Mouse (Mus musculus) kidney, postnatal 10 days (tissue): ENCODE measurements around the gene Rab37.

Experiments
- DNase-seq: peaks from one replicate; pipeline ENCODE4 v3.0.0; 2021; ENCODE audit warnings: mixed read lengths

Gene Rab37

DNA sequence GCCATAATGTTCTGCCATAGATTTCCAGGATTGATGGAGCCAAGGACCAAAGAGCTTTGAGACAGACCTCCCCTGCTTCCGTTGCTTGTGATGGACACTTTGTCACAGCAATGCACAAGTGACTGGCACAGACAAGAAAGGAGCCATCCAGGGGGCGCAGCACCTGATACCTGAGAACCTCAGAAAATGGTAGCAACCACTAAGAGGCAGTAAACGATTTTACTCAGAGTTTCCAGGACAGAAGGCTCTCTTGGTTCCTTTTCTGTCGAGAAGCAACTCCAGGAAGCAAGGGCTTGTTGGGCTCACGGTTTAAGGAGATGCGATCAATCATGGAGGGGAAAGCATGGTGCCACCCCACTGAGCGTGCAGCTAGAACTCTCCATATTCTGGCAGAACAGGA is 5.0 kb upstream of the Rab37 start:
- DNase-seq = no peak

DNA sequence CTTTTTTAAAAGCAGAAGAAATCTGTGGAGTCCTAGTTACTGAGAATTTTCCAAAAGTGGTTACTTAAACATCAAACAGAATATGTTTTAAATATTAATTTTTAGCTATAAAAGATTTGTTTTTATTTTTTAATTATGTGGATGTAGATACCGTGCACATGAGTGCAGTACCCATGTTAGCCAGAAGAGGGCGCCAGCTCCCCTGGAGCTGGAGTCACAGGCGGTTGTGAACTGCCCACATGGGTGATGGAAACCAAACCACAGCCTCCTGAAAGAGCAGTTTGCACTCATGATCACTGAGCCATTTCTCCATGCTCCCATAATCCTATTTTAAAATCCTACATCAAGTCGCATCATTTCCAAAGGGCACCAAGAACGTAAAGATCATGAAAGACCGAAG is 1.4 kb upstream of the Rab37 start:
- no peak for DNase-seq

DNA sequence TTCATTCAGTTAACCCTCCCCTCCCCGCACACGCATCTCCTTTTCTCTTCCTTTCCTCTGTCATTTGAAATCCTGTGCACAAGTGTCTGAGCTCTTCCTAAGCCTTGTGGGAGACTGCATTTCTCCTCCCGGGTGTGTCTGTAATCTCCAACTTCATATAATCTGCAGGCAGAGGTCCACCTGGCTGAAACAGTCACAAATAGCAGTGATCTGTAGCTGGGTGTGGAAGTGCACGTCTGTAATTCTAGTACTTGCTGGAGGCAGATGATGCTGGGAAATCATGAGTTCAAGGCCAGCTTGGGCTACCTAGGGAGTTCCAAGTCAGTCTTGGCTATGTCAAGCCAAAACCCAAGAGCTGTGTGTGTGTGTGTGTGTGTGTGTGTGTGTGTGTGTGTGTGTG is 909 bp downstream of the Rab37 start:
- DNase-seq = no peak

DNA sequence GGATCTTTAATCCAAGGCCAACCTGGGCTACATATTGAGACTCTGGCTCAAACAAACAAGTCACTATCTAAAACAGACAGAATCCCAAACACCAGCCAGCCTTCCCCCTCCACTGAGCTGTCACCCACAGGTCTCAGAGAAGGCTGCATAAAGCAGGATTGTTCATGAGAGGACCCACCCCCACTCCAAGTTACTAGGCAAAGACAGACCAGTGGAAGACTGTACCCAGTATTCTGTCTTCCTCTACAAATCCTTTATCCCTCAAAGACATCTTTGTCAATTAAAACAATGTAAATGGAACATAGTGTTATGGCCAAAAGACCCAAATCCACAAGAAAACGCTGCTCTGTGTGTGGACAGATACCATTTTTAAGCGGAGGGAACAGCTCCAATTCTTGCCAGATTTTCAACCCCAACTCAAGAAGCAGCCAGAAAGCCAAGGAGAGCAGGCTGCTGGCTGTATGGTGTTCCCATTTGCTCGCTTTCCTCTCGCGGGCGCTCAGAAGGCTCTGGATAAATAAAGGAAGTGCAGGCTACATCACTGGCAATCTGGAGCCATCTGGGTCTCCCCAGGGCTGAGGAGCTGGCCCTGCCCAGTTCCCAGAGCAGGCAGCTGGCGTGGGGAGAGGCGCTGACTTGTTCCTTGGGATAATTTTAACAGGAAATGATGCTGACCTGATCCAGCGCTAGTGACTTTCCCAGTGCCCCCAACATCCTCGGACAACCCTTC is 7.1 kb downstream of the Rab37 start:
- peak; percentile 13 for DNase-seq

DNA sequence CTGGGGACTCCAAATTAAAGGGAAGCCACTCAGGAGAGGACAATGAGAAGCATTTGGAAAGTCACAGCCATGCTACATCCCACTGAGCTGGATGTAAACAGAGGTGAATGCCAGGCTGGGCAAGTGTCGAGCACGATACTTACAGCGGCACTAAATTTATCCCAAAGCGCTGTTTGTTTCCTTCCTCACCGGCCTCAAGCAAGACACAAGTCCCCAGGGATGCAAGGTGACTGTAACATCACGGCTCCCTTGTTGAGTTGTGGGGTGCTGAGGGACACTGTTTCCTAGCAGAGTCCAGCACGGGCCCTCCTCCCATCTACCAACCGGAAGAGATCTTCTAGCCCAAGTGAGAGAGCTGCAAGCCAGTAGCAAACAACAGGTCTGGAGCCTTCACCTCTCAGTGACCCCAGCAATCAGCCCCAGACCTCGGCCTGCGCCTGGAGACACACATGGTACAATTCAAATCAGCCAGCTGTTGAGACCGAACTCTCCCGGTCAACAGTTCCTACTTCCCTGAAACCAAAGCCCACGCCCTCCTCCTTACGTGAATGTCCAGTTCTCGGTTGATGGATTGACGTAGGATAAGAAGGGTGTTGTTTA is 8.1 kb downstream of the Rab37 start:
- no peak for DNase-seq

DNA sequence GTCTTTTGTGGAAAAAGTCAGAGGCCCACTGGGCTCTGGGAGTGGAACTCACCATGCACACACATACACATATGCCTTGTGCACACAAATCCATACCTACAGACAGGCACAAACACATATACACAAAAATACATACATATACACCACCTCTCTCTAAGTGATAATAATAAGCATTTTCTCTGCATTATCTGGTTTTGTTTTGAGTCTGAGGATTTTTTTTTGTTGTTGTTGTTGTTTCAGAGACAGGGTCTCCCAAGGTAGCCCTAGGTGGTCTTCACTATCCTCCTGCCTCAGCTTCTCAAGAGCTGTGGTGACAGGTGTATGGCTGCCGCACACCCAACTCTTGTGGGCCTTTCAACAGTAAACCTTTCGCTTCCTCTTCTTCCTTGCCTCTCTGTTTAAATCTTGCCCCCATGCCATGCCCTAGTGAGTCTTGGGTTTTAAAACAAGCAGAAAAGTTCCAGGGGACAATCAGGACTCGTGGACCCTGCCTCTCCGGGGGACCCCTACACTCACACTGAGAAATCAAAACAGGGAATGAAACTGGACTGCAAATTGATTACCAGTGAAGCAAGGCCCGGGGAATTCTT is 8.9 kb downstream of the Rab37 start:
- no peak for DNase-seq

DNA sequence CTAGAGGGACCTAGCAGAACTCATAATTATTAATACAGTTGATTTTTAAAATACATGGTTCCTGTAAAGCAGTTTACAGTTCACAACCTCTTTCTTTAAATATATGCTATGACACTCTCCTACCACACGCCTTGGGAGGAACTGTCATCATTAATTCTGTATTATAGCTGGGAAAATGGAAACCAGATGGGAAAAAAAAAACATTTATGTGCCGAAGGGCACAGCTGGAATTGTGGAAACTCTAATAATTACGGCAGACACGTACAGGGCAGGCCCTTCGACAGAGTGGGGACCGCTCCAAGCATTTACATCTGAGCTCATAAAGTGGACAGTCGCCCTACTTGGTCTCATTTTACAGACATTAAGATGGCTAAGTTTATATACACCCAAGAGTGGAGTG is 9.5 kb downstream of the Rab37 start:
- no peak for DNase-seq

DNA sequence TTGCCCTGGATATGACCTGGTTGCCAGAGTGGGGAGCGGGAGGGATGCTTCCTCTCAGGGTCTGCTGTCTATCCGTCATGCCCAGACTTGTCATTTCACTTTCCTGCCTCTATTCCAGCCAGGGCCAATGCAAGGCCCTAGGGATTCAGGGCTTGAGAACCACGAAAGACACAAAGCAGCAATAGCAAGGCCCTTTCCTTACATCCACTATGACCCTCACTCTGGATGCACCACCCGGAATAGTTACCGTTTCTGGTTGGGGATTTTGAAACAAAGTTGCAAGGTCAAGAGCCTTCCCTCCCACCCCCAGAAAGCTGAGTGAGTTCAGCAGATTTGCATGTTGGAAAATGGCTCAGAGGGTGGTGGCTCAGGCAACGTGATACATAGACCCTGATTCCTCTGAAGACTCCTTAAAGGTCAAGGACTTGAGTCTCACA is 10.4 kb downstream of the Rab37 start:
- DNase-seq = no peak

DNA sequence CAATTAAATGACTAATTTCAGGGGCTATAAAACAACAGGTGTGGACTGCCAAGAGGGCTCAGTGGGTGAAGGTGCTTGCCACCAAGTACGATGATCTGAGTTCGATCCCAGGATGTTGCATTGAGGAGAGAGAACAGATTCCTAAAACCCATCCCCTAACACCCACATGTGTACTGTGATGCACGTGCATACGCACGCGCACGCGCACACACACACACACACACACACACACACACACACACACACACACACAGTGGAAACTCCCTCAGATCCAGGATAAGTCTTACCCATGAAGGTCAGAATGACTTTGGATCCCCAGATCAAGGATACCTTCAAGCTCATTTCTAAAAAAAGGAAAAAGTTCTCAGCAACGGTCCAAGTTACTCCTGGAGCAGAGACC is 10.9 kb downstream of the Rab37 start:
- DNase-seq = no peak

DNA sequence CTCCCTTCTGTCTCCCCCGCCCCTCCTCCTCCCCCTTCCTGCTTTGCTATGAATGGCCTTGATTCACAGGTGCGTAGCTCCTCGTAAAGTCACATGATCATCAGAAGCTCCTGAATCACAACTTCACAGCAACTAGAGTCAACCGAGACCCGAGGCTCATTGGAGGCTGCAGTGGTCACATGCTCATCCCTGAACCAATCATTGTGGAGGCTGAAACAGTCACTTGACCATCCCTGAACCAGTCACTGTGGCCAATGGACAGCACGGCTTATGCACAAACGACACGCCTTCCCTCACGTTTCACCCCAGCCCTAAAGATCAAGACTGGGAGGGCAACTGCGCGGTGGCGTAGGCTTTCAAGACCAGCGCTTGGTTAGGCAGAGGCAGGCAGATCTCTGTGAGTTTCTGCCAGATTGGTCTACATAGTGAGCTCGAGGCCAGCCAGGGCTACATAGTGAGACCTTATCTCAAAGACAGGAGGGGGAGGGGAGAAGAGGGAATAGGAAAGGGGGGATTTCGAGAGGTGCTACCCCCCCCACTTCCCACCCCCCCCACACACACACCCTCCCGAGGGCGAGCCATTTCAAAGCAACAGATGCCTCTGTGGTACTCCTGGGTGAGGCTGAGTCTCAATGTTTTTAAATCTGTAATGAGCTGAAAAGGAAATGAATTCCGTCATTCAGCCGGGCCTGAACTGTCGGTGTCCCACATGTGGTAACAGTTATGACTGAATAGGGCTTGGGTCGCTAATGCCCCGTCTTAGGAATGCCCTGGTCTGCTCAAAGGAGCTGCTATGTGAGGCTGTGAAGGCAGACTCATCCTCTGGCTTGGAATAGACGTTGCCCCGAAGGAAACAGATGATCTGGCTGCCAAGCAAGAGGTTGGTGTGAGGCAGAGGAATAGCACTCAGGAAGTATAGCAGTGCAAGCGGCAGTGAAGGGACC is 12.5 kb downstream of the Rab37 start:
- no peak for DNase-seq

DNA sequence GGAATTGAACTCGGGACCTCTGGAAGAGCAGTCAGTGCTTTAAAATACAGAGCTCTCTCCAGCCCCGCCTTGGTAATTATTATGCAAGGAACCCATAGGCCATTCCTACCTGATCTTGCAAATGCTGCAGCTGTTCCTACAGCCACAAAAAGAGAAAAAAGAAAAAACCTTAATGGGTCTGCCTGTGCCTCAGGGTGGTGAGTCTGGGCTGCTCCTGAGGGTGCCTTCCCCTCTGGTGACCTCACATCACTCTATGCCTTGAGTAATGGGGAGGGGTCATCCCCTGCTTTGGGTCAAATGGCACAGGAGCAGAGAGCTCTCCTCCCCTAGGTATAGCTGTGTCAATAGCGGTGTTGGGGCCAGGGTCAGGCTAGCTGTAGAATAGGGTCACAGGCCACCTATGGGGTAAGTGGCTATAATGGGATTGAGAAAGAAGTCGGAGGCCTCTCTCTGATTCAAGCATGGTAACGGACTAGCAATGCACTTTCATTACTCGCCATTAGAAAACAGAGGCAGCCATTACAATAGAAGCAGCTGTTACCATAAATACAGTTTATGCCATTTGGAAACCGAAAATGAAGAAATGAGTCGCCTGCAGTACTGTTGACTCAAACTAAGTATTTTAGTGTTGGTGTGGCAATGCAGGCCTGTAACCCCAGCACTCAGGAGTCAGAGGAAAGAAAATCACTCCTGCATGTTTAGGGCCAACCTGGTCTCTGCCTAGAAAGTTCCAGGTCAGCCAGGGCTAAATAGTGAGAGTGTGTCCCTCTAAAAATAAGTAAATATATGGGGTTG is 13.7 kb downstream of the Rab37 start:
- DNase-seq = no peak

DNA sequence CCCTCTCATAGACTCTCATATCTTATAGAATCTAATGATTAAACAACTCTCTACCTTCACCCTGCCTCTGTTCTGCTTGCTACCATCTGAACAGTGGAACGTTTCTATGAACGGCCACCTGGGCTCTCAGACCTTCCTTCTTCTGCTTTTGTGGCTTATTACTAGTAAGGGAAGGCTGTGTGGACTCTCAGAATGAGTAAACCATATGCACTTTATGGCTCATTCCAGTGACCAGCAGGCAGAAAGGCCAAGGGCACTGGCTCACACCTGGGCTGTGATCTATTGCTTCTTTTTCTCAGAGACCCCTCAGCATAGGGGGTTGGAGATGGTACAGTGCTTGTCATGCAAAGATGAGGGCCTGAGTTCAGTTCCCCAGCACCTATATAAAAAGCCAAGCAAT is 15.4 kb downstream of the Rab37 start:
- DNase-seq = no peak

DNA sequence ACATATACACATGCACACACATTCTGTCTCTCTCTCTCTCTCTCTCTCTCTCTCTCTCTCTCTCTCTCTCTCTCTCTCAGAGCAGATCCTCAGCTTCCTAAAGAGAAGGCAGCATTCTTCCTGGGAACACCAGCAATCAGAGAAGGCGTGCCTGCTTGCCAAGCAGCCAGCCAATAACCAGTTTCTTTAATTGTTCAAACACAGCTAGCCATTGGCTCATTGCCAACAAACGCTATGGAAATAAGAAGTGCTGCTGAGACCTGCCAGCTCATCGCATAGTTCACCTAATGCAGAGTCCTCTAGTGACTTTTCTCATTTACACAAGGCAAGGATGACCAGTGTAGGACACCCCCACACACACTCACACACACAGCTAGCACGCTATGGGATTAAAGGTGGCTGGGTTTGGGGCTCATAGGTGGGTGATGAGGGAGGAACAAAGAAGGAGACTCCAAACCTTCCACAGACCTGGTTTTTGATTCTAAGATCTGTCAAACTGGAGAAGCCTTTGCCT is 16.2 kb downstream of the Rab37 start:
- DNase-seq = no peak

DNA sequence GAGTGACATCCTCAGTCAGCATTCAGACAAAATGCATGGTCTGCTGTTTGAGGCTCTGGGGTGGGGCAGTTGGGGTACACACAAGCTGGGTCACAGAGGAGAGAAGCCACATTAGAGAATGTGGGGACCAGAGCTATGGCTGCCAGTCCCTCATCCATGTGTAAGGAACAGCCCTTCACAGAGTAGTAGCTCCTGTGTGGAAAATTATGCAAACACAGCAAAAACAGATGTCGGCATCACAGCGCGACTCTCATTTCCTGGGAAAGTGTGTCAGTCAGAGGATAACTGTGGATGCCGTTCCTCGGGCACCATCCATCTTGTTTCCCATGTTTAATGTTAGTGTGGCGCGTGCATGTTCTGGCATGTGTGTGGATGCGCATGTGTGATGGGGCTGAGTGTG is 16.9 kb downstream of the Rab37 start:
- DNase-seq = no peak

DNA sequence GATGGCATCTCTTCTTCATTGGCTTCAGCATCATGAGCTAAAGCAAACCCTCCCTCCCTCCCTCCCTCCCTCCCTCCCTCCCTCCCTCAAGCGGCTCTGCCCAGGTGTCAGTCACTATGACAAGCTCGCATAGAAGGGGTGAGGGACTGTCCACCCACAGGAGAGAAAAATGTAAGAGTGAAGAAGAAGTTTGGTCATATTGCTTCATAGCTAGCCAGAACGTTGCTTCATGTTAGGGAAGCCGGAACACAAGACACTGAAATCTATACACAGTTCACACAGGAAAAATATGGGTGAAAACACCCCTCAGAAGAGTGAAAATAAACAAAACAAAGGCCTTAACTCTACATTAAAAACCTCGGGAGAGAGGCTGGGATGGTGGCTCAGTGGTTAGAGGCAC is 19.0 kb downstream of the Rab37 start:
- DNase-seq = no peak

DNA sequence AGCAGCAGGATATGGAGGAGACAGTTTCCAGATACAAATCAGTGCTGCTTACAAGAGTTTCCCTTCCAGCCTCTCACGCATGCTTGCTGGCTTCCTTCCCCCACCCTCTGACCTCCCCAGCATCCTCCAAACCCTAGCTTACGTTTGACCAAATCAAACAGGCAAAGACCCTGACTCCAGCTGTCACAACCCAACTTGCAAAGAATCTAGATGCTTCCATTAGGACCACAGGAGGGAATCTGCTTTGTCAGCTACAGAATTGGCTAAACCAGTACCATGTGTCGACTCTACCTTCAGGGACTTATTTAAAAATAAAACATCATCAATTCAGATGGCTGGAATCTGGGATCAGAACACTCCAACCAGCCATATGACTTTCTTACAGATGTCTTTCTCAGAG is 21.0 kb downstream of the Rab37 start:
- DNase-seq = no peak

DNA sequence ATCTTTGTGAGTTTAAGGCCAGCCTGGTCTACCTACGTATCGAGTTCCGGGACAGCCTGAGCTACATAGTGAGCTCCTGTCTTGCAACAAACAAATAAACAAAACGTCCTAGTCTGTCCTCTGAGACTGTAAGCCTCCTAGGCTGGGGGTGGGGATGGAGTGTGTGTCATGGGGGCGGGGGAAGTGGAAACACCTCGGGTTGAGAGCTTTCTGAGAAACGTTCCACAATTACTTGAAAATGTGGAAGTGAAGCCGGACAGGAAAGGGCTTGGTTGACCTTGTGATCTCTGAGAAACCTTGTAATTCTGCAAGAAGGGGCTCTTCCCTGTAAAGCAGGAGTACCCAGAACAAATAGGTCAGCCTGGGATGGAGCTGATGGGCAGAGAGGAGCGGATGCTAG is 28.2 kb downstream of the Rab37 start:
- no peak for DNase-seq

DNA sequence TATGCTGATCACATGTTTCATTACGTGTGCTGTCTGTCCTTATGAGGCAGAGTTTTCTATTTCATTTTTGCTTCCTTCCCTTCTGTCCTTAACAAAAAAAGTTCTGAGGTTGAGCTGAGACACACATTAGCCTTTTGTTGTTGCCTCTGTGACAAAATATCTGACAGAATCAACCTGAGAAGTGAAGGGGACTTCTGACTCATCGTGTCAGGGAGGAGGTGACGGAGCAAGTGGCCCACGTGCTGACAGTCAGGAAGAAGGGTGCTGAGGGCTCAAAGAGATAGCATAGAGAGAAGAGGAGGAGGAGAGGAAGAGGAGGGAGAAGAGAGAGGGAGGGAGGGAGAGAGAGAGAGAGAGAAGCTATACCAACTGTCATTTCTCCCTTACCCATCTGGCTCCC is 37.3 kb downstream of the Rab37 start:
- DNase-seq = no peak

DNA sequence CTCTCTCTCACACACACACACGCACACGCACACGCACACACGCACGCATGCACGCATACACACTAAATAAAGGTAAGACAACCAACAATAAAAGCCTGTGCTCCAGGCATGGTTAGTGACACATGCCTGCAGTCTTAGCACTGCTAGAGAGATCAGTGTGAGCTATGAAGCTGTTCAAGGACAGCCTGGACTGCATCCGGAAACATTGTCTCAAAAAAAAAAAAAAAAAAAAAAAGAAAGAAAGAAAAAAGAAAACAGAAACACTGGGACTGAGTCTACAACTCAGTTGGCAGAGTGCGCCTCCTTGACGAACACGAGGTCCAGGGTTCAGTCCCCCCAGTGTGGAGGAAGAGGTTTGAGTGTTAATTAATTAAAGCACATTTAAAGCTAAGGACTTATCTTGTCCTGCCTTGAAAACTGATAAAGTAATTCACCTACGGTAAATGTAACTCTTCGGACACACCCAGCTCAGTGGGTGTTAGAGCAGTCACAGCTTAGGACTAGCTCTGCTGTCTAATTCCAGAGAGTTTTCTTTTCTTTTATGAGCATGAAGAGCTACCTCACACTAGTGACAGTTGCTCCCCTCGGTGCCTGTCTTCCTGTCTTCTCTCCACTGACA is 38.4 kb downstream of the Rab37 start:
- no peak for DNase-seq

DNA sequence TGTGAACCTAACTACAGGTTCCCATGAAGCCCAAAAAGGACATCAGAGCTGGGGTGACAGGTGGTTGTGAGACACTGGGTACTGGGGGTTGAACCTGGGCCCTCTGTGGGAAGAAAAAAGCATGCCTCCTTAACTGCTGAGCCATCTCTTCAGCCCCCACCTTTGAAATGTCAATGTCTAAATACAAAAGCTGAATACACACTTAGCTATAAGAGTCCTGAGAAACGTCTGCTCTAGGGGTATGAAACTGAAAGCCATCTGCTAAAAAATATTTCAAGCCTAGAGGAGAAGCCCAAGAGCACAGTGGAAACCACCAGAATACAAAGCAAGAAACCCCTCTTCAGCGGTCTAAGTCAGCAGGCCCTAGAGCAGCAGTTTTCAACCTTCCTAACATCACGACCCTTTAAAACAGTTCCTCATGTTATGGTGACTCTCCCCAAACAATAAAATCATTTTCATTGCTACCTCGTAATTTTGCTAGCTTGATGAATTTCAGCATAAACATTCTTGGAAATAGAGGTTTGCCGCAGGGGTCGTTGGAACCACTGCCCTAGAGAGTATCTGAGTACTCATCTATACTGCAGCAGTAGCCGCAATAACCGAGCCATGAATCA is 40.6 kb downstream of the Rab37 start:
- DNase-seq = no peak

DNA sequence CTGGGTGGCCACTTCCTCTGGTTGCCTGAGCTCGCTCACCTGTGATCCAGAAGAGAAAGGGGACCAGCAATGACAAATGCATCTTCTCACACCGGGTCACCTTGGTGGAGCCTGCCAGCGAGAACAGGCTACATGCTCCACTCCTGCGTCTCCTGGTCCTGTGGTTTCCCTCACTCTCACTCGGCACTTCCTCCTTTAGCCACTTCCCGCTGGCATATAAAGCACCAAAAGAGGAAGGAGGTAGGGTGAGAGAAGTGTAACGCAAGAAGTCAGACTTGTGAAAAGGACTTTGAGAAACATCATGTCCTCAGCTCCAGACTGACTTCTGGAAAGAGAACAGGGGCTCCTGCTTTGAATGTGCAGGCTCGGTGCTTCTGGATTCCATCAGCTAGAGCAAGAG is 42.6 kb downstream of the Rab37 start, which contains the start of gene Cd300lf:
Cd300lf (minus strand) TSS at position 193 of the 400 bp plus-strand sequence.
- no peak for DNase-seq
